Mouse (Mus musculus) spleen, adult 2 months (tissue): ENCODE measurements around the gene Gabrb3.

Source experiments
- CTCF ChIP-seq: fragments of 200-500 bp; IDR thresholded peaks from 2 replicates; pipeline ENCODE4 v1.5.1; 2011; ENCODE audit warnings: mild to moderate bottlenecking, inconsistent platforms; ENCODE audit not compliant: insufficient read depth, insufficient read length, insufficient replicate concordance; ENCODE audit errors: extremely low read depth
- POLR2A ChIP-seq: fragments of 200-500 bp; IDR thresholded peaks from 2 replicates; pipeline ENCODE4 v1.6.1; 2011; ENCODE audit warnings: low read depth, low read length, inconsistent platforms

- TF ChIP-seq POLR2A (no peak), CTCF (no peak)
Measured at GRCm38 (mm10) chr7:57803266-57803665, 383.8 kb downstream of the Gabrb3 start.
